Mouse (Mus musculus): ENCODE data around the gene Ccdc194. TPM values are rescaled to one million over a fixed set of nuclear protein-coding genes. Genes with fewer than 3 reads are reported as not detected.

The Ccdc194 gene
- polyA plus RNA-seq, 1 experiment = not detected

- Histone ChIP-seq H3K4me1 (ENCODE audit: control insufficient read depth, insufficient read depth, low read length) (no peaks in the 10 kb centered on the region), H3K4me3 (replicated peaks; ENCODE audit: control insufficient read depth, low read depth, low read length) (no peak overlapping the region), H3K27ac (ENCODE audit: control insufficient read depth, insufficient read depth, low read depth, low read length, poor library complexity) (no peak overlapping the region)
- TF ChIP-seq POLR2A (IDR thresholded peaks at IDR 0.05; ENCODE audit: borderline replicate concordance, control insufficient read depth, low read depth, low read length) (no peak), CTCF (IDR thresholded peaks at IDR 0.05; ENCODE audit: control insufficient read depth, insufficient read depth, low read length) (no peak)
- WGBS = 67% methylated on average over 11 of the region's 11 CpGs
Measured at GRCm38 (mm10) chr8:71496481-71496880, 29.0 kb downstream of the Ccdc194 start.

- 83% methylated on average over 5 of the region's 5 CpGs for WGBS
- Histone ChIP-seq H3K4me3 (replicated peaks; ENCODE audit: control insufficient read depth, low read depth, low read length) (no peak overlapping the region), H3K27ac (ENCODE audit: control insufficient read depth, insufficient read depth, low read depth, low read length, poor library complexity) (no peak overlapping the region), H3K4me1 (ENCODE audit: control insufficient read depth, insufficient read depth, low read length) (no peaks in the 10 kb centered on the region)
- no peak for TF ChIP-seq POLR2A (IDR thresholded peaks at IDR 0.05; ENCODE audit: borderline replicate concordance, control insufficient read depth, low read depth, low read length)
Measured at GRCm38 (mm10) chr8:71495811-71496210, 29.7 kb downstream of the Ccdc194 start.

- Histone ChIP-seq H3K27ac (ENCODE audit: control insufficient read depth, insufficient read depth, low read depth, low read length, poor library complexity) (no peak overlapping the region), H3K4me3 (replicated peaks; ENCODE audit: control insufficient read depth, low read depth, low read length) (no peak overlapping the region), H3K4me1 (ENCODE audit: control insufficient read depth, insufficient read depth, low read length) (no peaks in the 10 kb centered on the region)
- WGBS = 29% methylated on average over 16 of the region's 16 CpGs
- TF ChIP-seq POLR2A (IDR thresholded peaks at IDR 0.05; ENCODE audit: borderline replicate concordance, control insufficient read depth, low read depth, low read length) (0 out of 2 replicates have a peak, but pooled peaks have one; percentile 27), CTCF (IDR thresholded peaks at IDR 0.05; ENCODE audit: control insufficient read depth, insufficient read depth, low read length) (peak; percentile 82)
Measured at GRCm38 (mm10) chr8:71495039-71495438, 30.5 kb downstream of the Ccdc194 start.

GRCm38 (mm10) chr8:71488454-71488853 lies 37.1 kb downstream of the Ccdc194 start:
- Histone ChIP-seq H3K27ac (ENCODE audit: control insufficient read depth, insufficient read depth, low read depth, low read length, poor library complexity) (peak overlapping the region; percentile 69; the same call in 1 of the 2 replicates), H3K4me3 (replicated peaks; ENCODE audit: control insufficient read depth, low read depth, low read length) (peak overlapping the region; percentile 85), H3K4me1 (ENCODE audit: control insufficient read depth, insufficient read depth, low read length) (peaks cover 3% of the 10 kb centered on the region)
- WGBS = under 1% methylated on average over 22 of the region's 22 CpGs
- TF ChIP-seq CTCF (IDR thresholded peaks at IDR 0.05; ENCODE audit: control insufficient read depth, insufficient read depth, low read length) (no peak), POLR2A (IDR thresholded peaks at IDR 0.05; ENCODE audit: borderline replicate concordance, control insufficient read depth, low read depth, low read length) (no peak)

- Histone ChIP-seq H3K27ac (ENCODE audit: control insufficient read depth, insufficient read depth, low read depth, low read length, poor library complexity) (peak within 1 kb of the TSS; percentile 69), H3K4me1 (ENCODE audit: control insufficient read depth, insufficient read depth, low read length) (peaks cover 3% of the 10 kb centered on the region), H3K4me3 (replicated peaks; ENCODE audit: control insufficient read depth, low read depth, low read length) (peak within 1 kb of the TSS; percentile 85)
- TF ChIP-seq POLR2A (IDR thresholded peaks at IDR 0.05; ENCODE audit: borderline replicate concordance, control insufficient read depth, low read depth, low read length) = no peak; the same call in 1 of the 2 replicates
- under 1% methylated on average over 33 of the region's 33 CpGs for WGBS
Measured at GRCm38 (mm10) chr8:71487691-71488445, 37.6 kb downstream of the Ccdc194 start, which contains the start of gene Gtpbp3. Gtpbp3 (plus strand) TSS chr8:71488103.

- peaks cover 3% of the 10 kb centered on the region for H3K4me1 ChIP-seq (ENCODE audit: control insufficient read depth, insufficient read depth, low read length)
- WGBS = 15% methylated on average over 7 of the region's 7 CpGs
- H3K27ac ChIP-seq (ENCODE audit: control insufficient read depth, insufficient read depth, low read depth, low read length, poor library complexity) = no peak overlapping the region
- TF ChIP-seq CTCF (IDR thresholded peaks at IDR 0.05; ENCODE audit: control insufficient read depth, insufficient read depth, low read length) (no peak), POLR2A (IDR thresholded peaks at IDR 0.05; ENCODE audit: borderline replicate concordance, control insufficient read depth, low read depth, low read length) (no peak)
- no peak overlapping the region for H3K4me3 ChIP-seq (replicated peaks; ENCODE audit: control insufficient read depth, low read depth, low read length)
Measured at GRCm38 (mm10) chr8:71486136-71486529, 39.4 kb downstream of the Ccdc194 start.

- 5% methylated on average over 58 of the region's 58 CpGs for WGBS
- peak within 1 kb of the TSS; percentile 62 for H3K4me3 ChIP-seq (replicated peaks; ENCODE audit: control insufficient read depth, low read depth, low read length)
- peak within 1 kb of the TSS; percentile 39 for H3K27ac ChIP-seq (ENCODE audit: control insufficient read depth, insufficient read depth, low read depth, low read length, poor library complexity)
- 0 out of 2 replicates have a peak, but pooled peaks have one; percentile 0 for TF ChIP-seq POLR2A (IDR thresholded peaks at IDR 0.05; ENCODE audit: borderline replicate concordance, control insufficient read depth, low read depth, low read length)
- TF ChIP-seq CTCF (IDR thresholded peaks at IDR 0.05; ENCODE audit: control insufficient read depth, insufficient read depth, low read length) = no peak
- peaks cover 3% of the 10 kb centered on the region for H3K4me1 ChIP-seq (ENCODE audit: control insufficient read depth, insufficient read depth, low read length)
Measured at GRCm38 (mm10) chr8:71485142-71486135, 40.1 kb downstream of the Ccdc194 start, which contains the start of gene Ano8. Ano8 (minus strand) TSS chr8:71485963.

GRCm38 (mm10) chr8:71484736-71485135 lies 40.8 kb downstream of the Ccdc194 start:
- 93% methylated on average over 19 of the region's 19 CpGs for WGBS

More at GRCm38 (mm10) chr8:71484736-71485135, 40.8 kb downstream of the Ccdc194 start:
- TF ChIP-seq CTCF (IDR thresholded peaks at IDR 0.05; ENCODE audit: control insufficient read depth, insufficient read depth, low read length) = no peak
- no peak for TF ChIP-seq POLR2A (IDR thresholded peaks at IDR 0.05; ENCODE audit: borderline replicate concordance, control insufficient read depth, low read depth, low read length)
- Histone ChIP-seq H3K27ac (ENCODE audit: control insufficient read depth, insufficient read depth, low read depth, low read length, poor library complexity) (no peak overlapping the region), H3K4me3 (replicated peaks; ENCODE audit: control insufficient read depth, low read depth, low read length) (no peak overlapping the region), H3K4me1 (ENCODE audit: control insufficient read depth, insufficient read depth, low read length) (peaks cover 3% of the 10 kb centered on the region)

All from bone marrow, adult 2 months (tissue).